Mouse (Mus musculus): ENCODE data around the gene 2310022A10Rik. TPM values are rescaled to one million over a fixed set of nuclear protein-coding genes. Genes with fewer than 3 reads are reported as not detected.

Gene 2310022A10Rik
- polyA plus RNA-seq, 1 experiment from 2014 or later = 12.3 TPM

DNA sequence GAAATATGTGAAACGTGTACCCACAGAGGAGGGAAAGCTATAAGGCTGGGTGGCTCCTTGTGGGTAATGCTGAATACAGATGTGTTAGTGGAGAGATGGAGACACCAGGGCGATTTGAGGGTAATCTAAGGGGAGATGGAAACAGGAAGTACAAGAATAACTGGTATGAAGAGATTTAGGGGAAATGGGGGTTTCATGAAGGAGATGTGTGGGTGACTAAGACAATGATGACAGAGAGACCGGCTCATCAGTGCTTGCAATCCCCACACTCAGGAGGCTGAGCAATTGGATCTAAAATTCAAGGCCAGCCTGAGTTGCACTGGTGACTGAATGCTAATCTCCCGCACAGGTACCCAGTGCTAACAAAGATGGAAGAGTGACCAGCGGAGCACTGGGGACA lies 963 bp upstream of the 2310022A10Rik start:
- H3K27ac ChIP-seq (ENCODE audit: low read length) = peak overlapping the region; percentile 33
- TF ChIP-seq CTCF (IDR thresholded peaks at IDR 0.05) (no peak), EP300 (IDR thresholded peaks at IDR 0.05) (no peak)
- no peak for DNase-seq (ENCODE audit: low spot score)
- H3K27me3 ChIP-seq (replicated peaks; ENCODE audit: insufficient read depth, low read length) = no peaks in the 10 kb centered on the region
- no peak overlapping the region; the same call in 1 of the 2 replicates for H3K9ac ChIP-seq (replicated peaks; ENCODE audit: low read depth)
- no peaks in the 10 kb centered on the region for H3K9me3 ChIP-seq (ENCODE audit: low read length)
- H3K4me2 ChIP-seq (replicated peaks; ENCODE audit: low read depth, low read length) = peak overlapping the region; percentile 74; the same call in 1 of the 2 replicates
- WGBS = 38% methylated on average over 5 of the region's 5 CpGs
- H3K4me3 ChIP-seq (ENCODE audit: low read depth, low read length) = peak overlapping the region; percentile 62; the same call in 1 of the 2 replicates
- ATAC-seq = no peak
- H3K36me3 ChIP-seq (ENCODE audit: insufficient read depth, low read length) = no peaks in the 10 kb centered on the region
- H3K4me1 ChIP-seq (ENCODE audit: insufficient read depth, low read depth, low read length) = no peaks in the 10 kb centered on the region; the same call in 1 of the 2 replicates

DNA sequence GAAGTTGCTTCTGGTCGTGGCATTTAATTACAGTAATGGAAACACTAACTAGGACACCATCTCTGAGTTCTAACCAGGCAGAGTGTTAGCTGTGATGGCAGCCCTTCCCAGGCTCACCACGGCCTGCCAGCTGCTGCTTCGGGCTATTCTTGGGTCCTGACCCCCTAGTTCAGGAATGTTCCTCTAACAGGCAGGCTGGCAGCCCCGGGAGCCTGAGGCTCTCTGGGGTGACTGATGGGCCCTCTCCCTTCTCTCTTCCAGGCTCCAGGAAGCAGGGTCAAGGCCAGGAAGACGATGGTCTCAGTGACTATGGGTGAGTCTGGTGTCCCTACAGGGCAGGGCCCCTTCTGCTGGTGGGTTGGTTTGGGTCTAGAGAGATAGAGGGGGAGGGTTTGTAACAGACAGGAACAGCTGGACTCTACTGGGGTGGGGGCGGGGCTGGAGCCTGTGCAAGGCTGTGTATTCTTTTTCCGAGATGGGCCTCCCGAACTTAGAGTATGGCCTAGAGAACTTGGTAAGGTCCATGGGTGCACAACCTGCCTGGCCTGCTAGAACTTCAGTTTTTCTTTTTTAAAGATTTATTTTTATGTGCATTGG lies 7.4 kb downstream of the 2310022A10Rik start:
- no peak overlapping the region for H3K4me3 ChIP-seq (ENCODE audit: low read depth, low read length)
- TF ChIP-seq CTCF (IDR thresholded peaks at IDR 0.05) (no peak), EP300 (IDR thresholded peaks at IDR 0.05) (no peak)
- H3K4me1 ChIP-seq (ENCODE audit: insufficient read depth, low read depth, low read length) = no peaks in the 10 kb centered on the region
- H3K36me3 ChIP-seq (ENCODE audit: insufficient read depth, low read length) = peaks cover 13% of the 10 kb centered on the region
- peak; percentile 40 for ATAC-seq
- H3K9me3 ChIP-seq (ENCODE audit: low read length) = no peaks in the 10 kb centered on the region
- no peak overlapping the region for H3K27ac ChIP-seq (ENCODE audit: low read length)
- 52% methylated on average over 8 of the region's 8 CpGs for WGBS
- H3K4me2 ChIP-seq (replicated peaks; ENCODE audit: low read depth, low read length) = no peak overlapping the region
- no peak overlapping the region for H3K9ac ChIP-seq (replicated peaks; ENCODE audit: low read depth)
- H3K27me3 ChIP-seq (replicated peaks; ENCODE audit: insufficient read depth, low read length) = no peaks in the 10 kb centered on the region
- no peak for DNase-seq (ENCODE audit: low spot score)

DNA sequence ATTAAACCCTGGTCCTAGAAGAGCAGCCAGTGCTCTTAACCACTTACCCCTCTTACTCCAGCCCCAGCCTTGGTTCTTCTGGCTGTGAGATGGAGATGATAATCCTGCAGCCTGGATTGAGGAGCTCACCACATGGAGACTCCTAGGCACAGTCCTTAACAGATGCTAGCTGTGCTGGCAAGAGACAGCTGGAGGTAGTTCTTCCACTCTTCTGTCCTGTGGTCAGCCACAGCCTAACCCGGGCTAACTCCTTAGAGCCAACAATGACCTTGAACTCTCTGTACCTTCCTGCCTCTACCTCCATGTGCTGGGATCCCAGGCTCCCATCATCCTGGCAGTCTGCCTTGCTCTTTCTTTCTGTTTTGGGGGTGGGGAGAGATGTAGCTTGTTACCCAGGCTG lies 7.9 kb downstream of the 2310022A10Rik start:
- WGBS = 59% methylated on average over 1 of the region's 1 CpGs
- H3K9ac ChIP-seq (replicated peaks; ENCODE audit: low read depth) = no peak overlapping the region

DNA sequence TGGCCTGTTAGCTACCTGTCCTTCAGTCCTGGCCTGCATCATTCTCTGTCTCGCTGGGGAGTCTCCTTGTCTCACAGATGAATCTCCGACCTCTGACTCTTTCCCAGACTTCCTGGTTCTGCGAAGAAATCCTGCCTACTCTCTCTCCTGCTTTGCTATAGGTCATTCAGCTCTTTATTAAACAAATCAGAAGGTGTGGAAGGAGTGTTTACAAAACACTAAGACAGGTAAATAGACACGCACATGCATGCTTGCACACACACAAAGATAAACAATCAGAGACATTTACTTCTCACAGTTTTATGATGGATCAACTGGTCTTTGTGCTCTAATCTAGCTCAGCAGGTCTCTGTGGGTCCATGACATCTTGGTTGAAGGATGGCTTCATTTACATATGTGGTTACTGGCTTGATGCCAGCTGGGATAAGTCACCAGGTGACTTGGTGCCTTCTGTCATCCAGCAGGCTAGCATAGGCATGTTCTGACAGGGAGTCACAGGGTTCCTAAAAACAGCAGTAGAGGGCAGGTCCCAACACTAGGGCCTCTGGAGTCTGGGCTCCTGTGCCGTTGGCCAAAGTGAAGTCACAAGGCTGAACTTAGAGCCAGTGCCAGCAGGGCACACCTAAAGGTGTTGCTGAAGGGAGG lies 16.7 kb downstream of the 2310022A10Rik start:
- no peak overlapping the region for H3K9ac ChIP-seq (replicated peaks; ENCODE audit: low read depth)
- H3K27me3 ChIP-seq (replicated peaks; ENCODE audit: insufficient read depth, low read length) = no peaks in the 10 kb centered on the region
- no peak overlapping the region for H3K4me3 ChIP-seq (ENCODE audit: low read depth, low read length)
- H3K27ac ChIP-seq (ENCODE audit: low read length) = no peak overlapping the region
- DNase-seq (ENCODE audit: low spot score) = no peak
- H3K36me3 ChIP-seq (ENCODE audit: insufficient read depth, low read length) = peaks cover 21% of the 10 kb centered on the region
- TF ChIP-seq EP300 (IDR thresholded peaks at IDR 0.05) (no peak), CTCF (IDR thresholded peaks at IDR 0.05) (no peak)
- H3K4me1 ChIP-seq (ENCODE audit: insufficient read depth, low read depth, low read length) = no peaks in the 10 kb centered on the region
- H3K9me3 ChIP-seq (ENCODE audit: low read length) = no peaks in the 10 kb centered on the region
- no peak for ATAC-seq
- 80% methylated on average over 5 of the region's 5 CpGs for WGBS
- H3K4me2 ChIP-seq (replicated peaks; ENCODE audit: low read depth, low read length) = no peak overlapping the region

More for the DNA sequence above, 7.9 kb downstream of the 2310022A10Rik start:
- no peak for ATAC-seq
- Histone ChIP-seq H3K27ac (ENCODE audit: low read length) (no peak overlapping the region), H3K27me3 (replicated peaks; ENCODE audit: insufficient read depth, low read length) (no peaks in the 10 kb centered on the region), H3K4me1 (ENCODE audit: insufficient read depth, low read depth, low read length) (no peaks in the 10 kb centered on the region), H3K4me3 (ENCODE audit: low read depth, low read length) (no peak overlapping the region), H3K9me3 (ENCODE audit: low read length) (no peaks in the 10 kb centered on the region), H3K36me3 (ENCODE audit: insufficient read depth, low read length) (peaks cover 16% of the 10 kb centered on the region), H3K4me2 (replicated peaks; ENCODE audit: low read depth, low read length) (no peak overlapping the region)
- TF ChIP-seq EP300 (IDR thresholded peaks at IDR 0.05) = no peak
- no peak for TF ChIP-seq CTCF (IDR thresholded peaks at IDR 0.05)
- DNase-seq (ENCODE audit: low spot score) = no peak

DNA sequence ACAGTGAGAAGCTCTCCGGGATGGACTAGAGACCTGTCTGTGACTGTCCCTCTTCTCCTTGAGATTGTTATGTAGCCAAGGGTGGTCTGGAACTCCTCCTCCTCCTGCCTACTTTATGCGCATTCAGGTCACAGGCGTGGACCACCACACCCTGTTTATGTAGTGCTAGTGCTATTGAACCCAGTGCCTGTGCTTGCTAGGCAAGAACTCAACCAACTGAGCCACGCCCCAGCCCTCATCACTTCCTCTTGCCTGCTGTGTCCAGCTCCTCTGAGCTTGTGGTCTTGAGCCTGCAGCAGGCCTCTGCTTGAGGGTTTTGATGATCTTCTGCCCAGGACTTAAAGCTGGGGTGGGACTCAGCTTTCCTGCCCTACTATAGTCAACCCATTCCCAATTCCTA lies 19.1 kb downstream of the 2310022A10Rik start:
- H3K36me3 ChIP-seq (ENCODE audit: insufficient read depth, low read length) = peaks cover 7% of the 10 kb centered on the region; the same call in 1 of the 2 replicates
- ATAC-seq (no peak), DNase-seq (ENCODE audit: low spot score) (no peak)
- H3K9me3 ChIP-seq (ENCODE audit: low read length) = no peaks in the 10 kb centered on the region
- no peak overlapping the region for H3K4me3 ChIP-seq (ENCODE audit: low read depth, low read length)
- H3K4me2 ChIP-seq (replicated peaks; ENCODE audit: low read depth, low read length) = no peak overlapping the region
- 91% methylated on average over 4 of the region's 4 CpGs for WGBS
- H3K9ac ChIP-seq (replicated peaks; ENCODE audit: low read depth) = no peak overlapping the region
- H3K27me3 ChIP-seq (replicated peaks; ENCODE audit: insufficient read depth, low read length) = no peaks in the 10 kb centered on the region
- no peak overlapping the region for H3K27ac ChIP-seq (ENCODE audit: low read length)
- H3K4me1 ChIP-seq (ENCODE audit: insufficient read depth, low read depth, low read length) = no peaks in the 10 kb centered on the region
- TF ChIP-seq EP300 (IDR thresholded peaks at IDR 0.05) (no peak), CTCF (IDR thresholded peaks at IDR 0.05) (no peak)

DNA sequence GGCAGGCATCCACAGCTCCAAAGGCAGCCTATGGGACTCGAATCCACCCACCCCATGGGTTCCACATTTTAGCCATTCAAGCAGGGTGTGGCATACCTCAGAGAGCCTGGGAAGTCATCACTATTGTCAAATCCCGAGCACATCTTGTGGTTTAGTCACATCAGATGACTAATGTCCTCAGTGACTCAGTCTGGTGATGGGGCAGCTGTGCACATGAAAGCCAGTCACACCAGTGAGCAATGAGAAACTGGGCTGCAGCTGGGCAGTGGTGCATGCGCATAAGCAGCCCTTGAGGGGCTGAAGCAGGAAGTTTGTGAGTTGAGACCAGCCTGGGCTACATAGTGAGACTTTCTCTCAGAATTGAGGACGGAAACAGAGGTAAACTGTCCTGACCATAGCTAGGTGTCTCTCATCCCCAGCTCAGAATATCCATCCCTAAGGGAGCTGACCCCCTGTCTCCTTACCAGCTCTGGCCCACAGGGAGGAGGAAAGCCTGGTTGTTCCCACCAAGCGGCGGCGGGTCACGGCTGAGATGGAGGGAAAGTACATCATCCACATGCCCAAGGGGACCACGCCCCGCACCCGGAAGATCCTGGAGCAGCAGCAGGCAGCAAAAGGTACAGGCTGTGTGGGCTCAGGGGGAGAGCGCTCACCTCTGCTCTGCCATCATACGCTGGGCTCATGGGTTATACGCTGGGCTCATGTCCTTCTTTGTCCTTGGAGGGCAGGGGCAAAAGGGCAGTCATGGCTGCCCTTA lies 21.3 kb downstream of the 2310022A10Rik start:
- TF ChIP-seq EP300 (IDR thresholded peaks at IDR 0.05) (no peak), CTCF (IDR thresholded peaks at IDR 0.05) (no peak)
- no peak overlapping the region for H3K27ac ChIP-seq (ENCODE audit: low read length)
- H3K9ac ChIP-seq (replicated peaks; ENCODE audit: low read depth) = no peak overlapping the region
- H3K9me3 ChIP-seq (ENCODE audit: low read length) = no peaks in the 10 kb centered on the region
- no peak overlapping the region for H3K4me2 ChIP-seq (replicated peaks; ENCODE audit: low read depth, low read length)
- no peaks in the 10 kb centered on the region for H3K27me3 ChIP-seq (replicated peaks; ENCODE audit: insufficient read depth, low read length)
- 90% methylated on average over 14 of the region's 14 CpGs for WGBS
- H3K4me3 ChIP-seq (ENCODE audit: low read depth, low read length) = no peak overlapping the region
- DNase-seq (ENCODE audit: low spot score) (peak; percentile 35), ATAC-seq (peak; percentile 32; the same call in 1 of the 2 replicates)
- H3K36me3 ChIP-seq (ENCODE audit: insufficient read depth, low read length) = 0 out of 2 replicates have a peak, but pooled peaks cover 4% of the 10 kb centered on the region
- no peaks in the 10 kb centered on the region for H3K4me1 ChIP-seq (ENCODE audit: insufficient read depth, low read depth, low read length)
